Mouse (Mus musculus) ES-E14 (cell line): Measurements from ENCODE around the gene Bcat1. TPM values are rescaled to one million over a fixed set of nuclear protein-coding genes. Genes with fewer than 3 reads are reported as not detected.

Experiments
- DNase-seq: peaks from one replicate; pipeline ENCODE4 v3.0.0-alpha.2; 2013; ENCODE audit warnings: low read depth, low spot score
- H3K27ac ChIP-seq: 2 replicates; pipeline ENCODE4 v1.5.1; 2012; ENCODE audit warnings: low read depth, mild to moderate bottlenecking, low read length, moderate library complexity, mixed read lengths; ENCODE audit not compliant: poor library complexity, insufficient read depth, severe bottlenecking
- H3K36me3 ChIP-seq: 2 replicates; pipeline ENCODE4 v1.6.1; 2012; ENCODE audit warnings: mild to moderate bottlenecking, low read length, moderate library complexity, mixed read lengths; ENCODE audit not compliant: control insufficient read depth, poor library complexity, insufficient read depth, severe bottlenecking
- H3K4me1 ChIP-seq, 2 experiments: fragments of 150-350 bp in 1 of 2; sonication (generic) in 1 of 2; 2 replicates each; pipeline ENCODE4 v1.6.1; 2012; ENCODE audit warnings: low read length in 2 of 2, mild to moderate bottlenecking in 1 of 2, mixed read lengths in 1 of 2; ENCODE audit not compliant: control insufficient read depth in 2 of 2, insufficient read depth in 2 of 2, poor library complexity in 1 of 2
- H3K4me3 ChIP-seq, 2 experiments: fragments of 150-350 bp in 1 of 2; sonication (generic) in 1 of 2; 2 replicates each; pipeline ENCODE4 v1.5.1; 2012; ENCODE audit warnings: low read length in 2 of 2, low read depth in 1 of 2, mild to moderate bottlenecking in 1 of 2, mixed read lengths in 1 of 2; ENCODE audit not compliant: insufficient read depth in 1 of 2, poor library complexity in 1 of 2, severe bottlenecking in 1 of 2
- H3K9ac ChIP-seq: 2 replicates; pipeline ENCODE4 v1.6.1; 2012; ENCODE audit warnings: low read depth, mild to moderate bottlenecking, low read length, mixed read lengths; ENCODE audit not compliant: poor library complexity, insufficient read depth, severe bottlenecking
- H3K9me3 ChIP-seq: fragments of 150-350 bp; sonication (generic); 2 replicates; pipeline ENCODE4 v1.6.1; 2012; ENCODE audit warnings: low read depth, mild to moderate bottlenecking, low read length; ENCODE audit not compliant: control insufficient read depth, insufficient read depth
- CHD2 ChIP-seq: IDR thresholded peaks from 2 replicates; pipeline ENCODE4 v1.6.1; 2014; ENCODE audit warnings: mild to moderate bottlenecking, low read depth, low read length, inconsistent platforms
- HCFC1 ChIP-seq: IDR thresholded peaks from 2 replicates; pipeline ENCODE4 v1.6.1; 2012; ENCODE audit warnings: low read length, inconsistent platforms, borderline replicate concordance; ENCODE audit not compliant: insufficient read depth
- MAFK ChIP-seq: IDR thresholded peaks from 2 replicates; pipeline ENCODE4 v1.6.1; 2014; ENCODE audit warnings: mild to moderate bottlenecking, low read depth, low read length, inconsistent platforms; ENCODE audit not compliant: insufficient read depth
- ZC3H11A ChIP-seq: IDR thresholded peaks from 2 replicates; pipeline ENCODE4 v1.6.1; 2012; ENCODE audit warnings: low read depth, mild to moderate bottlenecking, inconsistent platforms, low read length, borderline replicate concordance
- ZNF384 ChIP-seq: IDR thresholded peaks from 2 replicates; pipeline ENCODE4 v1.6.1; 2012; ENCODE audit warnings: low read depth, low read length, inconsistent platforms
- in situ Hi-C, 2 experiments: fragments of 600-800 bp; cut with MboI; formaldehyde crosslinking; loops; one replicate each; pipeline ENCODE4 v1.15.1; 2025; ENCODE audit warnings: low sequenced_read_pairs in 2 of 2, inconsistent platforms in 1 of 2; ENCODE audit not compliant: unreplicated experiment in 2 of 2
- total RNA-seq: library from RNA; depleted of rRNA; stranded (reverse); fragments of 300-350 nt; gene quantifications from 2 replicates; pipeline ENCODE4 v1.2.3, GENCODE M21; 2012

The Bcat1 gene
- total RNA-seq, 1 experiment, result 180 TPM

GRCm38 (mm10) chr6:145009859-145010818 lies 65.8 kb downstream of the Bcat1 start:
- H3K4me1 ChIP-seq, result no peaks in the 10 kb centered on the region
- peaks cover 48% of the 10 kb centered on the region for H3K36me3 ChIP-seq
- in situ Hi-C loops, result no loop called here
- H3K9ac ChIP-seq, result no peak overlapping the region
- H3K4me3 ChIP-seq, result no peak overlapping the region
- no peaks in the 10 kb centered on the region for H3K9me3 ChIP-seq
- DNase-seq, result peak; percentile 51
- H3K27ac ChIP-seq, result no peak overlapping the region
- TF ChIP-seq ZNF384 (no peak), MAFK (no peak), HCFC1 (no peak)

- no peaks in the 10 kb centered on the region; a peak in 2 of 4 replicates for H3K4me1 ChIP-seq
- TF ChIP-seq MAFK (no peak), HCFC1 (no peak), ZNF384 (no peak), ZC3H11A (no peak), CHD2 (no peak)
- no peak overlapping the region for H3K4me3 ChIP-seq
- no peak overlapping the region for H3K9ac ChIP-seq
- H3K36me3 ChIP-seq, result peaks cover 46% of the 10 kb centered on the region
- no peak for DNase-seq
- no peaks in the 10 kb centered on the region for H3K9me3 ChIP-seq
- H3K27ac ChIP-seq, result no peak overlapping the region
- in situ Hi-C loops, result no loop called here
Measured at GRCm38 (mm10) chr6:145003459-145003858, 72.5 kb downstream of the Bcat1 start.

GRCm38 (mm10) chr6:145002094-145002936 lies 73.7 kb downstream of the Bcat1 start:
- in situ Hi-C loops, result no loop called here
- DNase-seq, result no peak
- H3K4me3 ChIP-seq, result no peak overlapping the region
- H3K27ac ChIP-seq, result no peak overlapping the region
- H3K9ac ChIP-seq, result no peak overlapping the region
- peaks cover 40% of the 10 kb centered on the region for H3K36me3 ChIP-seq
- no peaks in the 10 kb centered on the region for H3K9me3 ChIP-seq
- no peaks in the 10 kb centered on the region; a peak in 2 of 4 replicates for H3K4me1 ChIP-seq
- TF ChIP-seq HCFC1, result no peak
- TF ChIP-seq ZC3H11A, result no peak
- TF ChIP-seq MAFK, result no peak
- TF ChIP-seq CHD2, result no peak
- no peak for TF ChIP-seq ZNF384

DNA sequence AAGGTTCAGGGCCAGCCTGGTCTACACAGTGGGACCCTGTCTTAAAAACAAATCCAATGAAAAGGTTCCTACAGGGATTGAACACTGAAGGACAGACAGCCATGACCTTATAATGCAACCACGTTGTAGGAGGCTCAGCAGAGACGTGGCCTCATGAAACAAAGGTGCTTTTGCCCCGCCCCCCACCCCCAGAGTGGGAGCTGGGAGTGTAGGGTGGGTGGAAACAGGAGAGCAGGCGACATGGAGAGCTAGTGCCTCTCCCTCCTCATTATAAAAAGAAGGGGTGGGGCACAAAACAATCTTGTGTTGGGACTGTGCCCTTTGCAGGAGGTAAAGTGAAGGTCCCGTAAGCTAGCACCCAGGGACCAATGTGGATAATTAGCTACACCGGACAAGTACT lies 74.5 kb downstream of the Bcat1 start:
- peaks cover 36% of the 10 kb centered on the region for H3K36me3 ChIP-seq
- peak overlapping the region; percentile 10; the same call in 1 of the 2 replicates for H3K9ac ChIP-seq
- H3K9me3 ChIP-seq, result no peaks in the 10 kb centered on the region
- in situ Hi-C loops, result no loop called here
- DNase-seq, result peak; percentile 49
- H3K4me1 ChIP-seq, result no peaks in the 10 kb centered on the region; a peak in 2 of 4 replicates
- H3K27ac ChIP-seq, result 0 out of 2 replicates have a peak overlapping the region, but pooled peaks have one; percentile 24
- no peak for TF ChIP-seq ZC3H11A
- no peak for TF ChIP-seq MAFK
- TF ChIP-seq HCFC1, result no peak
- TF ChIP-seq CHD2, result no peak
- no peak for TF ChIP-seq ZNF384
- H3K4me3 ChIP-seq, result no peak overlapping the region
